Mouse (Mus musculus): ENCODE measurements around the gene Stk33. TPM values are rescaled to one million over a fixed set of nuclear protein-coding genes. Genes with fewer than 3 reads are reported as not detected.
A peak's percentile ranks its signal among the peaks of the same experiment; 100 is the strongest.

Stk33 gene
- polyA plus RNA-seq, 1 experiment = 0.48 TPM

DNA sequence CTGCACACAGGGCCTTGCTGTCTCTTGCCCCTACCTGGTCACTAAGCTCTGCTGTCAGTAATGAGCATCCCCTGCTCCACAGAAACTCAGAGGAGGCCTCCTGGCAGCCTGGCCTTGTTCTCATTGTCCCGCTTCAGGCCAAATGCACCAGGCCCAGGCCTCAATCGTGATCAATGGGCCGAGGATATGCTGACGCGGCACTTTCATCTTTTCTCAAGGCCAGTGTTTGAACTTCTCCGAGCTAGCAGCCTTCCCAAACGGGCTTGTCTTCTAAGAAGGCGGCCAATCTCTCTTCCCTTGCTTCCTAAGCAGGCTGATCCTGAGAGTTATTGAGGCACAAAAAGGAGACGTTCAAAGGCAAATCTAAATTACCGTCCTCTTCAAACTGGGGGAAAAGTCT, 200.2 kb downstream of the Stk33 start:
- no peaks in the 10 kb centered on the region for H3K36me3 ChIP-seq (ENCODE audit: control insufficient read depth, insufficient read depth, low read length, poor library complexity, severe bottlenecking)
- no peak overlapping the region for H3K9ac ChIP-seq (ENCODE audit: low read depth, poor library complexity, severe bottlenecking)
- H3K9me3 ChIP-seq (replicated peaks; ENCODE audit: control insufficient read depth, insufficient read depth, low read length, poor library complexity, severe bottlenecking) = no peaks in the 10 kb centered on the region
- H3K4me1 ChIP-seq (ENCODE audit: control insufficient read depth, insufficient read depth, low read length) = no peaks in the 10 kb centered on the region
- H3K4me3 ChIP-seq (ENCODE audit: low read depth, low read length) = no peak overlapping the region
- TF ChIP-seq CTCF (IDR thresholded peaks at IDR 0.05; ENCODE audit: low read depth, low read length) (no peak), EP300 (IDR thresholded peaks at IDR 0.05; ENCODE audit: insufficient read depth, low read depth, low read length) (no peak), POLR2A (IDR thresholded peaks at IDR 0.05; ENCODE audit: insufficient read depth, low read length) (no peak)
- no peak overlapping the region for H3K27ac ChIP-seq (ENCODE audit: insufficient read depth, low read length)
- H3K27me3 ChIP-seq (ENCODE audit: control insufficient read depth, insufficient read depth, low read length, poor library complexity, severe bottlenecking) = no peaks in the 10 kb centered on the region

DNA sequence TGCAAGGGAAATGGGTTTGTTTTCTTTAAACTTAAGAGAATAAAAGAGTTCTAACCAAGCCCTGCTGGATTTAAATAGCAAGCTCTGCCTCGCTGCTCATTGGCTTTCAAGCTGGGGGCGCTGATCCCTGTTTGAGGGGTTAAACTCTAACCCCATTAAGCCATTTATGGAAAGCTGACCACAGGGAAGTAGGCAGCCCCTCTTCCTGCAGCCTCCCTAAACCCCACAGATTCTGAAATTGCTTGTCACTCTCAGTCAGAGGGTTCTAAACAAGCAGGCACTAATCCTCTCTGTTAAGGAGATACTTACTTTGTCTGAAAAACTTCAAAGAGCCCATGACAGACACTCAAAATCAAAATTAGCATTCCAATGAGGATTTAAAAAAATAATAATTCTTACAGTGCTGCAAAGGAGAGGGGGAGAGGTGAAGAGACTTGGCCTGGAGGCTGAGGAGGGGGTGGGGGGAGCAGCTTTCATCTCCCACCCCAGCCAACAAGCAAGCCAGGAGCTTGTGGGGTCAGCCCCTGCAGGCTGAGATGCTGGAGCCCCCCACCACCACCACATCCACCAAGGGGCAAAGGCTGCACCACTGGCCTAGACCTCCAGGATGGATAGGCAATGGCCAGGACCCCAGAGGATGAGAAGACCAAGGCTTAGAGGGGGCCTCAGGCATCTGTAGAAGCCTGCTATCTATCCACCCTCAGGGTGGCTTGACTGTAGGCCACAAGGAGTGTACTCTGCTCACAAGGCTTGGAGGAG, 203.8 kb downstream of the Stk33 start:
- Histone ChIP-seq H3K4me1 (ENCODE audit: control insufficient read depth, insufficient read depth, low read length) (no peaks in the 10 kb centered on the region), H3K36me3 (ENCODE audit: control insufficient read depth, insufficient read depth, low read length, poor library complexity, severe bottlenecking) (no peaks in the 10 kb centered on the region), H3K27ac (ENCODE audit: insufficient read depth, low read length) (no peak overlapping the region), H3K27me3 (ENCODE audit: control insufficient read depth, insufficient read depth, low read length, poor library complexity, severe bottlenecking) (no peaks in the 10 kb centered on the region), H3K9ac (ENCODE audit: low read depth, poor library complexity, severe bottlenecking) (no peak overlapping the region), H3K4me3 (ENCODE audit: low read depth, low read length) (no peak overlapping the region), H3K9me3 (replicated peaks; ENCODE audit: control insufficient read depth, insufficient read depth, low read length, poor library complexity, severe bottlenecking) (no peaks in the 10 kb centered on the region)
- TF ChIP-seq EP300 (IDR thresholded peaks at IDR 0.05; ENCODE audit: insufficient read depth, low read depth, low read length) (no peak), CTCF (IDR thresholded peaks at IDR 0.05; ENCODE audit: low read depth, low read length) (no peak), POLR2A (IDR thresholded peaks at IDR 0.05; ENCODE audit: insufficient read depth, low read length) (no peak)

DNA sequence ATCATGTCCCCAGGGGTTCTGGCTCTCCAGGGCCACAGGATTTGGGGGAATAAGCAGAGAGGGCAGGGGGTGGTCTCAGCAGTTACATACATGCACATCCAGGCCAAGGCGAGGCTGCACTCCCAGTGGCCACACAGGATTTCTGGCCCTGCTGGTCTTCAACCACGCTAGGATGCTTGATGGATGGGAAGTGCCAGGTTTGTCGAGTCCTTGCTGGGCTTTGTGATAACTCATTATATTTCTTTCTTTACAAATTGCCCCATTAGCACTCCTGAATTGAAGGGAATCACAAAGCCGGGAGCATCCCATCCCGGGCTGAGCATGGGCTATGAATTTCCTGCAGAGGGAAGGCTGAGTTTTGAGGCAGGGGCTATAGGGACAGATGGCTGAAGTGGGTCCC, 204.4 kb downstream of the Stk33 start:
- Histone ChIP-seq H3K36me3 (ENCODE audit: control insufficient read depth, insufficient read depth, low read length, poor library complexity, severe bottlenecking) (no peaks in the 10 kb centered on the region), H3K9me3 (replicated peaks; ENCODE audit: control insufficient read depth, insufficient read depth, low read length, poor library complexity, severe bottlenecking) (no peaks in the 10 kb centered on the region), H3K4me3 (ENCODE audit: low read depth, low read length) (no peak overlapping the region), H3K9ac (ENCODE audit: low read depth, poor library complexity, severe bottlenecking) (no peak overlapping the region), H3K27ac (ENCODE audit: insufficient read depth, low read length) (no peak overlapping the region), H3K27me3 (ENCODE audit: control insufficient read depth, insufficient read depth, low read length, poor library complexity, severe bottlenecking) (no peaks in the 10 kb centered on the region), H3K4me1 (ENCODE audit: control insufficient read depth, insufficient read depth, low read length) (no peaks in the 10 kb centered on the region)
- TF ChIP-seq POLR2A (IDR thresholded peaks at IDR 0.05; ENCODE audit: insufficient read depth, low read length) = no peak

DNA sequence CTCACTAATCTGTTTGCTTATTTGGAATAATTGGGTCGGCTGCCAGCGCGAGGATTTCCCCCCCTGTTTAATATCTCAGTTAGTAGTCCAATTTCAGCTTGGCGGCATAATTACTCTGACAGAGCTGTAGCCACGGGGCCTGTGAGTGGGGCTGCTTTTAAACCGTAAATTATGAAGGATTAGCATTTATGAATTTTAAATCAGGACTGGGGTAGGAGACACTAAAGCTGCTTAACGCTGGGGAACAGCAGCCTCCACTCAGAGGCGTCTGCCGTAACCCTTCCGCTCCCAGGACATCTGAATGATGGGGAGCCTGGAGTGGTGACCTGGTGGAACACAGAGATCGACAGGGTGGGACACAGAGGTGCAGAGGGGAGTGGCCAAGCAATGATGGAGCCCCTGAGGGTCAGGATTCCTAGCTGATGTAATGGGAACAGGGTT, 207.0 kb downstream of the Stk33 start:
- H3K27ac ChIP-seq (ENCODE audit: insufficient read depth, low read length) = no peak overlapping the region
- H3K4me1 ChIP-seq (ENCODE audit: control insufficient read depth, insufficient read depth, low read length) = no peaks in the 10 kb centered on the region
- no peaks in the 10 kb centered on the region for H3K27me3 ChIP-seq (ENCODE audit: control insufficient read depth, insufficient read depth, low read length, poor library complexity, severe bottlenecking)
- H3K9me3 ChIP-seq (replicated peaks; ENCODE audit: control insufficient read depth, insufficient read depth, low read length, poor library complexity, severe bottlenecking) = no peaks in the 10 kb centered on the region
- no peak for TF ChIP-seq POLR2A (IDR thresholded peaks at IDR 0.05; ENCODE audit: insufficient read depth, low read length)
- no peak for TF ChIP-seq CTCF (IDR thresholded peaks at IDR 0.05; ENCODE audit: low read depth, low read length)
- TF ChIP-seq EP300 (IDR thresholded peaks at IDR 0.05; ENCODE audit: insufficient read depth, low read depth, low read length) = no peak
- no peaks in the 10 kb centered on the region for H3K36me3 ChIP-seq (ENCODE audit: control insufficient read depth, insufficient read depth, low read length, poor library complexity, severe bottlenecking)
- H3K4me3 ChIP-seq (ENCODE audit: low read depth, low read length) = no peak overlapping the region
- no peak overlapping the region for H3K9ac ChIP-seq (ENCODE audit: low read depth, poor library complexity, severe bottlenecking)

DNA sequence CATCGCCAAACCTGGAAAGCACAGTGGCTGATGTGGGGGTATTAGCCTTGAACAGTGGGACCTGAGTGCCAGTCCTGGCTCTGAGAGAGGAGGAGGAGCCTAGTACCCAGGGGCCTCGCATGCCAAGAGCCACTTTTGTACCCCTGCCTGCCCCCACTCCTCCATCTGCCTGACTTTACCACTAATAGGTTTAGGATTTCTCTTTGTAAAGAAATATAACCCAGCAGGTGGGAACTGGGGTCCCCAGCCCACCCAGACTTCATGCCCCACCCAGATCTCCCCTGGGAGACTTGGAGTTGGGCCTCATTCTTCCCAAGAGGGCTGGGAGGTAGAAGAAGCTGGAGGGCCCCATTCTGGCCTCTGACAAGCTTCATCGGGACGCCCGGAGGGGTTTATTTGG, 207.6 kb downstream of the Stk33 start:
- Histone ChIP-seq H3K27me3 (ENCODE audit: control insufficient read depth, insufficient read depth, low read length, poor library complexity, severe bottlenecking) (no peaks in the 10 kb centered on the region), H3K9ac (ENCODE audit: low read depth, poor library complexity, severe bottlenecking) (no peak overlapping the region), H3K27ac (ENCODE audit: insufficient read depth, low read length) (no peak overlapping the region), H3K9me3 (replicated peaks; ENCODE audit: control insufficient read depth, insufficient read depth, low read length, poor library complexity, severe bottlenecking) (no peaks in the 10 kb centered on the region), H3K4me1 (ENCODE audit: control insufficient read depth, insufficient read depth, low read length) (no peaks in the 10 kb centered on the region), H3K4me3 (ENCODE audit: low read depth, low read length) (no peak overlapping the region), H3K36me3 (ENCODE audit: control insufficient read depth, insufficient read depth, low read length, poor library complexity, severe bottlenecking) (no peaks in the 10 kb centered on the region)
- no peak for TF ChIP-seq CTCF (IDR thresholded peaks at IDR 0.05; ENCODE audit: low read depth, low read length)
- TF ChIP-seq EP300 (IDR thresholded peaks at IDR 0.05; ENCODE audit: insufficient read depth, low read depth, low read length) = no peak
- TF ChIP-seq POLR2A (IDR thresholded peaks at IDR 0.05; ENCODE audit: insufficient read depth, low read length) = no peak

DNA sequence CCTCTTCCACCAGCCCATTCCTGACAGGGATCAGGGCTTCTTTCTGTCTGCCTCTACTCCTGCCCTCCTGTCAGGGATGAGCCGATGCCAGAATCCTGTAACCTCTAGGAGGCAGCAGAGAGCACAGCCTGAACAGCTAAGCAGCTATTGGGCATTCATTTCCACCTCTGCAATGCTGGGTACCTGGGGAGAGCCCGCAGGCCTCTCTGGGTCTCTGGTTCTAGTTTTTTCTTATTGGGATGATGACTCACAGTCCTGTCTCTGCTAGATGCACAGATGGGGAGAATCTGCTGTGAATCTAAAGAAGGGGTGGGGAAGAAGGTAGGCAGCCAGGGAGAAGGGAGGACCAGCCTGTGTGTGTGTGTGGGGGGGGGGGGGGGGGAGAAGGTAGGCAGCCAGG, 208.1 kb downstream of the Stk33 start:
- no peaks in the 10 kb centered on the region for H3K36me3 ChIP-seq (ENCODE audit: control insufficient read depth, insufficient read depth, low read length, poor library complexity, severe bottlenecking)
- no peaks in the 10 kb centered on the region for H3K9me3 ChIP-seq (replicated peaks; ENCODE audit: control insufficient read depth, insufficient read depth, low read length, poor library complexity, severe bottlenecking)
- TF ChIP-seq CTCF (IDR thresholded peaks at IDR 0.05; ENCODE audit: low read depth, low read length) (peak; percentile 81), EP300 (IDR thresholded peaks at IDR 0.05; ENCODE audit: insufficient read depth, low read depth, low read length) (no peak)
- H3K4me1 ChIP-seq (ENCODE audit: control insufficient read depth, insufficient read depth, low read length) = no peaks in the 10 kb centered on the region
- no peak overlapping the region for H3K27ac ChIP-seq (ENCODE audit: insufficient read depth, low read length)
- H3K4me3 ChIP-seq (ENCODE audit: low read depth, low read length) = no peak overlapping the region
- no peak overlapping the region for H3K9ac ChIP-seq (ENCODE audit: low read depth, poor library complexity, severe bottlenecking)
- no peaks in the 10 kb centered on the region for H3K27me3 ChIP-seq (ENCODE audit: control insufficient read depth, insufficient read depth, low read length, poor library complexity, severe bottlenecking)

Other genes with a start within 250 kb of the Stk33 start
- 0.30 and 0.63 TPM in 2 replicates for gene Trim66, start 69.1 kb upstream of the Stk33 start, polyA plus RNA-seq (2011; ENCODE audit: insufficient read depth, insufficient read length, low read depth, missing spikeins)
- 640 and 699 TPM in 2 replicates for gene Rpl27a, start 80.1 kb upstream of the Stk33 start, polyA plus RNA-seq (2011; ENCODE audit: insufficient read depth, insufficient read length, low read depth, missing spikeins)